Mouse (Mus musculus) bone marrow macrophage, adult 2 months (primary cell): Measurements from ENCODE around the gene Glyat.

Experiments
- CTCF ChIP-seq: IDR thresholded peaks from 2 replicates; pipeline ENCODE4 v1.5.1; 2012; ENCODE audit warnings: low read depth, mild to moderate bottlenecking, low read length, moderate library complexity
- POLR2A ChIP-seq: IDR thresholded peaks from 2 replicates; pipeline ENCODE4 v1.6.1; 2012; ENCODE audit warnings: mild to moderate bottlenecking, low read depth, low read length, borderline replicate concordance

- TF ChIP-seq POLR2A (no peak), CTCF (no peak)
Measured at GRCm38 (mm10) chr19:12613646-12614045, 19.5 kb upstream of the Glyat start.
